Mouse (Mus musculus): ENCODE data around the gene Pcbp3.

Gene Pcbp3

GRCm38 (mm10) chr10:76744267-76744666 lies 217.4 kb downstream of the Pcbp3 start:
- in situ Hi-C loops (cut with MboI; ENCODE audit: unreplicated experiment in 2 of 2), result loop anchor here in 1 of 2 experiments (25.0 kb wide), 1 partner anchor 782 kb away; the partner anchor contains the start of gene Gm5134

GRCm38 (mm10) chr10:76736764-76737163 lies 224.9 kb downstream of the Pcbp3 start:
- in situ Hi-C loops (cut with MboI; ENCODE audit: unreplicated experiment in 2 of 2), result loop anchor here (5.0 to 25.0 kb wide), 4 partner anchors 284 to 774 kb away; partner anchors contain the start of gene Gm5134 (in 1 of the 2)

GRCm38 (mm10) chr10:76734979-76735378 lies 226.7 kb downstream of the Pcbp3 start:
- in situ Hi-C loops (cut with MboI; ENCODE audit: unreplicated experiment in 2 of 2), result loop anchor here (5.0 to 25.0 kb wide), 7 partner anchors 278 to 773 kb away; partner anchors contain the start of gene Gm5134 (in 1 of the 2)

- in situ Hi-C loops (cut with MboI; ENCODE audit: unreplicated experiment in 2 of 2), result loop anchor here (5.0 to 25.0 kb wide), 6 partner anchors 276 to 771 kb away; partner anchors contain the start of gene Gm5134 (in 1 of the 2)
These were observed 228.0 kb downstream of the Pcbp3 start for GRCm38 (mm10) chr10:76733677-76734068.

GRCm38 (mm10) chr10:76732881-76733676 lies 228.6 kb downstream of the Pcbp3 start:
- in situ Hi-C loops (cut with MboI; ENCODE audit: unreplicated experiment in 2 of 2), result loop anchor here (5.0 to 25.0 kb wide), 6 partner anchors 276 to 771 kb away; partner anchors contain the start of gene Gm5134 (in 1 of the 2)

GRCm38 (mm10) chr10:76732391-76732790 lies 229.3 kb downstream of the Pcbp3 start:
- in situ Hi-C loops (cut with MboI; ENCODE audit: unreplicated experiment in 2 of 2), result loop anchor here (5.0 to 25.0 kb wide), 6 partner anchors 275 to 770 kb away; partner anchors contain the start of gene Gm5134 (in 1 of the 2)

- in situ Hi-C loops (cut with MboI; ENCODE audit: unreplicated experiment in 2 of 2), result loop anchor here (5.0 to 25.0 kb wide), 6 partner anchors 274 to 769 kb away; partner anchors contain the start of gene Gm5134 (in 1 of the 2)
These were observed 230.0 kb downstream of the Pcbp3 start for GRCm38 (mm10) chr10:76731621-76732239.

GRCm38 (mm10) chr10:76729631-76730620 lies 231.8 kb downstream of the Pcbp3 start:
- in situ Hi-C loops (cut with MboI; ENCODE audit: unreplicated experiment in 2 of 2), result loop anchor here (5.0 to 25.0 kb wide), 6 partner anchors 273 to 768 kb away; partner anchors contain the start of gene Gm5134 (in 1 of the 2)

- in situ Hi-C loops (cut with MboI; ENCODE audit: unreplicated experiment in 2 of 2), result loop anchor here in 1 of 2 experiments (25.0 kb wide), 1 partner anchor 766 kb away; the partner anchor contains the start of gene Gm5134
These were observed 233.3 kb downstream of the Pcbp3 start for GRCm38 (mm10) chr10:76728369-76728768.

GRCm38 (mm10) chr10:76727301-76727700 lies 234.4 kb downstream of the Pcbp3 start:
- in situ Hi-C loops (cut with MboI; ENCODE audit: unreplicated experiment in 2 of 2), result loop anchor here in 1 of 2 experiments (25.0 kb wide), 1 partner anchor 765 kb away; the partner anchor contains the start of gene Gm5134

- in situ Hi-C loops (cut with MboI; ENCODE audit: unreplicated experiment in 2 of 2), result loop anchor here in 1 of 2 experiments (25.0 kb wide), 1 partner anchor 765 kb away; the partner anchor contains the start of gene Gm5134
These were observed 234.8 kb downstream of the Pcbp3 start for GRCm38 (mm10) chr10:76726866-76727265.

- in situ Hi-C loops (cut with MboI; ENCODE audit: unreplicated experiment in 2 of 2), result loop anchor here in 1 of 2 experiments (25.0 kb wide), 1 partner anchor 763 kb away; the partner anchor contains the start of gene Gm5134
These were observed 235.9 kb downstream of the Pcbp3 start, which contains the start of gene Col6a1 for GRCm38 (mm10) chr10:76725682-76726285. Col6a1 (minus strand) TSS chr10:76726168.

GRCm38 (mm10) chr10:76725097-76725496 lies 236.6 kb downstream of the Pcbp3 start:
- in situ Hi-C loops (cut with MboI; ENCODE audit: unreplicated experiment in 2 of 2), result loop anchor here in 1 of 2 experiments (25.0 kb wide), 1 partner anchor 763 kb away; the partner anchor contains the start of gene Gm5134

- in situ Hi-C loops (cut with MboI; ENCODE audit: unreplicated experiment in 2 of 2), result no loop called here
These were observed 237.4 kb downstream of the Pcbp3 start for GRCm38 (mm10) chr10:76724231-76724736.

- in situ Hi-C loops (cut with MboI; ENCODE audit: unreplicated experiment in 2 of 2), result no loop called here
These were observed 238.8 kb downstream of the Pcbp3 start for GRCm38 (mm10) chr10:76722751-76723450.

- in situ Hi-C loops (cut with MboI; ENCODE audit: unreplicated experiment in 2 of 2), result no loop called here
These were observed 239.9 kb downstream of the Pcbp3 start for GRCm38 (mm10) chr10:76721746-76722145.

- in situ Hi-C loops (cut with MboI; ENCODE audit: unreplicated experiment in 2 of 2), result no loop called here
These were observed 240.5 kb downstream of the Pcbp3 start for GRCm38 (mm10) chr10:76721216-76721615.

- in situ Hi-C loops (cut with MboI; ENCODE audit: unreplicated experiment in 2 of 2), result no loop called here
These were observed 244.1 kb downstream of the Pcbp3 start for GRCm38 (mm10) chr10:76717631-76718030.

Data from v-Abl transformed pro-B cells (cell line).